Mouse (Mus musculus) heart, postnatal 36 days (tissue): Measurements from ENCODE around the gene Cwc27. TPM values are rescaled to one million over a fixed set of nuclear protein-coding genes. Genes with fewer than 3 reads are reported as not detected.

Experiments
- DNase-seq, 2 experiments: peaks; one replicate each; pipeline ENCODE4 v3.0.0; 2021 to 2022
- intact Hi-C: fragments of 180-260 bp; cut with DNase I; formaldehyde crosslinking; loops from one replicate; pipeline ENCODE4 v1.15.1; 2025
- total RNA-seq, 2 experiments: library from RNA; stranded (reverse); gene quantifications; 2 replicates each; pipeline ENCODE4 v1.2.3; 2021

Cwc27 gene
- total RNA-seq, 2 experiments from 2014 or later = 12.2 to 15.8 TPM

DNA sequence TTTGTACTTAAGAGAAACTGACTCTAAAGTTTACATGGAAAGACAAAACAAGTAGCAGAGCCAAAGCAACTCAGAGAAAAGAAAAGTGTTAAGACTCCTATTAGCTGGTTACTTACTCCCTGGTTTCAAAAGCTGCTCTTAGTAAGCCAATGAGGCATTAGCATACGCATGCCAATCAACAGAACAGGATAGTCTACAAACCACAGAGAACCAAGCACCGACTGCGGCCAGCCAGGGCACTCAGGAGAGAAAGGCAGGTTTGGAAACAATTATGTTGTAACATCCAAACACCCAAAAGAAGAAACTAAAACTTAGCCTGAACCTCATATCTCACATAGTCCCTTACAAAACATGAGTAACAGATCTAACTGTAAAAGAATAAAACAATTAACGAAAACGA, 166.8 kb downstream of the Cwc27 start:
- intact Hi-C loops = no loop called here
- DNase-seq = no peak

DNA sequence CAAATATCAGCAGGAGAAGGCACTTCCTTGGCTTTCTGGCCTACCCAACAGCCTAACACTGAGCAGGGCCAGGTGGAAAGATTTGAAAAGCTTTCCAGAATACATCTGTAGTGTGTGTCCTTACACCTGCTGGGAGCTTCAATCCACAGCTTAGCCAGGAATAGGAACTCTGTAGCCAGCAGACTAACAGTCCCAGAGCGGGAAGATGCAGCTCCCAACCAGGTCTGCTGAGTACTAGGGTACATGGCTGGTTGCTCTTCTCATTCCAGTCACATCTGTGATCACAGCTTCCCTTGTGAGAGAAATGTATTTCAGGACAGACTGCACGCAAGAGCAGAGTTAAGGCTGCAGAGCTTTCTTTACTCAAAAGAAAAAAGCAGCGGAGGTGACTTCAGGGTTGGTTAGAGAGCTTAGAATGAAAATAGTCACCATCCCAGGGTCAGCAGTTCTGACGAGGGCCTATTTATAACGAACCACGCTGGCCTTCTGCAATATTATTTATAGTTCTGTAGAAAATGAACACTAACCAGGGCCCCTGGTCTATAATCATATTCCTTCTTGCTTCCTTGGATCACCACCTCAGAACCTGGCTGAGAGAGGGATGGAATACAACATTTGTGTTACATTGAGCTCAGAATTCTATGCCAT, 171.0 kb downstream of the Cwc27 start:
- DNase-seq = no peak
- intact Hi-C loops = loop anchor here (2.0 kb wide), 1 partner anchor 13 kb away; no protein-coding TSS in a partner anchor

DNA sequence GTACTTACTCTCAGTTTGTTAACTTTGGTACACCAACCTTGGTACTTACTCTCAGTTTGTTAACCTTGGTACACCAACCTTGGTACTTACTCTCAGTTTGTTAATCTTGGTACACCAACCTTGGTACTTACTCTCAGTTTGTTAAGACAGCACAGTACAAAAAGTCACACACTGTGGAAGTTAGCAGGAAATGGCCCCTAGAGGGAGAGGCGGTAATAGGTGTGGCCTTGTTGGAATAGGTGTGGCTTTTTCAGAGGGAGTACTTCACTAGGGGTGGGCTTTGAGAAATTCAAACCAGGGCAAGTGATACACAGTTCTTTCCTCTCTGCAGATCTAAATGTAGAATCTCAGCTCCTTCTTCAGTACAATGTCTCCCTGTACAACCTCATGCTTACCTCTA, 172.8 kb downstream of the Cwc27 start:
- intact Hi-C loops = no loop called here
- DNase-seq = no peak

DNA sequence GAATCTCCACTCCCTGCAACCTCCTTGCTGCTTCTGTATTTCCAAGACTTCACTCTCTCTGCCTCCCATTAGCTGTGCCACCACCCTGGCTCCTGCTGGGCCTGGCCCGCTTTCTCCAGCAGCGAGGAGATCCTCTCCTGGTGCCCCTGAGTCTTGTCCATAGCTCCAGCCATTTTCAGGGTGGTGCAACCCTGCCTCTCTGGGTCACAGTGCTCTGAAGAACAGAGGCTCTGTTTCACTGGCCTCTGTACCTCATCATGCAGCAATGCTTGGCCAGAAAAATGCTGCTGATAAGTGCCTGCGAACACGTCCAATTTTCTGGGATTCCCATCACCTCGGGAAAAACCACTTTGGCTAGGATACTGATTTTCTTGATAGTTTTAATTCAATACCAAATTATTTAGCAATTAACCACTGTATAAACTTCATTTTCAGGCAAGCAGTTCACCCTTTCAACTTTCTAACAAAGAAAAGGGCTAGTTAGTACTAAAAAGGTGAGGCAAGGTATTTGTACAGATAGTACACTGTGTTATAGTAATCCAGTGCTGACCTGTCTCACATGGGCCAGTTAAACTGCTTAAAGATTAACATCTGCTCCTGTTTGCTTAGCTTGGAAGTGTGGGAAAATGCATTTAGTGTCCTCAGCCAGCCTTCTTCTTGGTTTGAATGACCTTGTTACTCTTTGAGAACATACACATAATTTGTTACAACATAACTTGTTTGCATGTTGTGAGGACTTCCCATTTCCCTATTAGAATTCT, 176.1 kb downstream of the Cwc27 start:
- no peak for DNase-seq
- intact Hi-C loops = no loop called here

DNA sequence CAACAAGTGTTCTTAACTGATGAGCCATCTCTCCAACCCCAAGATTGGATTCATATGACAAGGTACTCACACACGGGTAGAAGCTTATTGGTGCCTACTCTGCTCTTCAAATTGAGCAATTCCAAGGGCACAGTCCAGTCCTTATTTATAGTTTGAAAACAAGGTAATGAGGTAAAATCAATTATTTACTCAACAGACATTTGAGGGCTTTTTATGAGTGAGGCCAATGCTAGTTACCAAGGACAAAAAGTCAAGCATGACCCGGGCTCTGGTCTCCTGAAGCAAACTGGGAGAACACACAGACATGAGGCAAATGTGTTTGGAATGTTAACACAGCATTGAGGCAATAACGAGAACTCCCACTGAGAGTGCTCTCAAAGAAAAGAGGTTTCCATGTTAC, 178.0 kb downstream of the Cwc27 start:
- intact Hi-C loops = no loop called here
- no peak for DNase-seq

DNA sequence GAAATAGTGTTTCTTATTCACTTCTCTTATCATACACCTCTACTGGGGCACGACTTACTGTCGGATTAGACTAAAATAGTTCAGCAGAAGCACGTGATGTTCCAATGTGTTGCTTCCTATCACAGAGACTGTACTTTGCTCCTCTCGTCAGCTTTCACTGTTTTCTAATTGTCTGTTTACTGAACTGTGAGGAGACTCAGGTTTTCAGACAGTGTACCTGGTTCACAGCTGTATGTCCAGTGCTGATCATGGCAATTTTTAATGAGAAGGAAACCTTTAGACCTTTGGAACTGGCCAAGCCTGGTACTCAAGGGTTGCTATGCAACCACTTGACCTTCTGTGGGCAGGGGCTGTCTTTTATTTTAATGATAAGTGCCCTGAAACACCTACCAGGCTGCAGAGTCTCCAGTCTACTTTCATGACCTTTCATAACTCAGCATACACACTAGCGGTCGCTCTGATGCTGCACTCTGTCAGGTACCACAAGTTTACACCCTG, 180.9 kb downstream of the Cwc27 start:
- intact Hi-C loops = no loop called here
- no peak for DNase-seq

DNA sequence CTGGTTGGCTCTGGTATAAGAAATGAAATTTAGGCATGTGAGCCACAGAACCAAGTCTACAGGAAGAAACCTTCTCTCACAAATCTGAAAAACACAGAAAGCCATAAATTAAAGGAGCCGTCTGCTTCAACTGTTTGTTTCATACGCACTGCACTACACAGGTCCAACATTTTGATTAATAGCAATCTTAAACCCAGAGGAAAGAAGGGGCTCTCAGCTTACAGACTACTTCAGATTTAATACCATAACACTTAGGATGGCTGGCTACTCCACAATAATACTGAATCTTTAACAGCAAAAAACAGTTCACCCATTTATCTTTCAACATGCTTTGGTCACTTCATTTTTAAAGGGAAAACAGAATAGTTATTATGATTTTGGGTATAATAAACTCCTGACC, 182.2 kb downstream of the Cwc27 start:
- no peak for DNase-seq
- intact Hi-C loops = no loop called here

DNA sequence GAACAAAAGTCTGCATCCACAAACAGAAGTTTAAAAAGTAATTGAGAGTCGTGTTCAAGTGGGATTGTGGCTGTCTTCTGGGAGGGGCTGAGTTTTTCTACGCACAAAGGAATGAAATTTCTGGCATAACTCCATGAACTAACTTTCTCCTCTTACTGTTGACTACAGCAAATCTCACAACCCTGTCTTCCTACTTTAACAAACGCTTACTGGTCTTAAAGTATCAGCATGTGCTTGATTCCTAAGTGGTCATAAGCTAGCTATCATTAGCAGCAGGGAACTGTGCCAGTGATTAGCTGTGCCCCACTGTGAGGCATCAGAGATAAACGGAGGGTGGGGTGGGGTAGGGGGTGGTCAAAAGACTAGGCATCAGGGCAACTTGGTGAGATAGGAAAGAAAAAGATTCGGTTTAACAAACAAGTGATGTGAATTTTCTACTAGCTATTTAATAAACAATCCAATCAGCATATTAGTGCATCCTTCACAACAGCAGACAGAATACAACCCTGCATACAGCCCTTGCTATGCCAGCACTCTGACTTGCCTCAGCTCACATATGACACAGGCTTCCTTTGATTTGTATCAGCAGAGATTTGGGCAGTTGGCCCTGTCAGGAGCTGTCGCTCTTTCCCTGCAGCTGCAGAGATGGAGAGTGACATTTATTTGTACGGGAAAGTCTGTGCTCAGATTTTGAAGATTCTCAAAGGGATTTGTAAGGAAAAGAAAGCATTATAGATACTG, 184.3 kb downstream of the Cwc27 start:
- intact Hi-C loops = loop anchor here (2.0 kb wide), 1 partner anchor 14 kb away; no protein-coding TSS in a partner anchor
- no peak for DNase-seq

DNA sequence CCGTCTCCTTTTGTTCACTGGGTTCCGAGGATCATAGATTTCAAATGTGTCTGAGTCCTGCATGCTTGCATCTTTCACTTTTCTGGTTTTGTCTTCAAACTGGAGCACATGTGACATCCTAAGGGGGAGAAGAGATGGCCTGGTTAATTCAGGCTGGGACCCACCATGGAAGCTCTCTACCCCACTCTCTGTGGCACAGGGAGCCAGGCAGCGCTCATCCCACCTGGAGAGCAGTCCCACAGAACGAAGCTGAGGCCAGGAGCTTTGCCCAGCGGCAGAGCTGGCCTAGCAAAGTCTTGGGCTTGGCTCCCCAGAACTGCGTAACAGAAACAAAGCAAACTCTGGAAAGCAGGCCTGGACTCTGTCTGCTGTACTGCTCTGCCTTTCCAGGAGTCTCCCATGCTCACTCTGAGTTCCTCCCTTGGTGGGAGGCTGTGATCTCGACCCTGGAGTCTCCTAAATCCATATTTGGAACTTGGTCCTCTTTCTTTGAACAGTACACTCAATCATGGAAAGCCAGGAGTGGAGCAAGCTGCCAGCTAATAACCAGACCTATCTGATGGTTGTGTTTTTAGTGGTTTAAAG, 185.2 kb downstream of the Cwc27 start:
- DNase-seq = no peak
- intact Hi-C loops = loop anchor here (2.0 kb wide), 1 partner anchor 15 kb away; no protein-coding TSS in a partner anchor

DNA sequence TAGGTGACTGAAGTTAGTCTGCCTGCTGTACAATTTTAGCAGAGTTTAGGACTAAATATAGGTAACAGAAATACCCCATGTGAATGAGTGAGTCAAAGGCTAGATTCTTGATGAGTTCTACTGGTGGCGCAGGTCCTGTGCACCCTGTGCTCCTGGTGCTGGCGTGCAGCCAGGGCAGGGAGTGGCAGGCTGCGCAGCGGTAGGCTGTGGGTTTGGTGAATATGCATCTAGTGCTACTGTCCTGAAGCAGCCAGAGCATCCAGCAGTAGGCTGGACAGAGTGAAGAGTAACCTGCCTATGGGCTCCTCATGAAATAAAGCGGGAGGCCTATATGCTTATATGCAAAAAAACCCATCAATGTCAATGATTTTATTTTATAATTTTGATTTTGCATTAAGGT, 186.1 kb downstream of the Cwc27 start:
- intact Hi-C loops = no loop called here
- no peak for DNase-seq

DNA sequence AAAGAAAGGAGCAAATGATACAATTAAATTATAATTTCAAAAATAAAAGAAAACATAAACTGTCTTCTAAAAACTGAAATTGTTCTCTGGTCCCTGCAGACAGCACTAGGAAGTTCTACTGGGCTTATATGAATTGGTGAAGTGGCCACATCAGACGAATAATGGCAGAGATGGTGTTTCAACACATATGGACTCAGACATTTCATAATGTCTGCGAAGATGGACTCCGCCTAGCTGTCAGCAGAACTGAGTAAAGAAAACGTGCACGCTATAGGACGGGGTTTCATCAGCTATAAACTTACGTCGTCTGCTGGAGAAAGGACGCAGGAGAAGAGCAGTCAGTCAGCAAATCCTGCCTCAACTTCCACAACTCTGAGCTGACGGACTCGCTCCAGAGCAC, 187.3 kb downstream of the Cwc27 start:
- intact Hi-C loops = no loop called here
- no peak for DNase-seq

DNA sequence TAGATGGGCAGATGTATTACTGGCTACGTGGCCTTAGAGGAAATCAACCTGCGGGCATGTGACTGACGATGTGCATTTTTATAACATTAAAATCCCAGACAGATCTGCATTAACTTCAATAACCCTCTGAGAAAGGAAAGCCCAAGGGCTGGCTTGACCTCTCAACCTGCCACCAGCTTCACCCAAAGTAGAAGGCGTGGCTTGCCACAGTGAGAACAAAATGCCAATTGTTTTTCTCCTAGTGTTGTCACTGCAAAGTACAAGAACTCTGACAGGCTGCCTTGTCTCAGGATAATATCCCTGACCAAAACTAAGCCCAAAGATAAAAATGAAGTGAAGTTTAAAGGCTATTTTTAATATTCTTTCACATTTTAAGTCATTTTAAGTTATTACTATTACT, 188.9 kb downstream of the Cwc27 start:
- intact Hi-C loops = no loop called here
- DNase-seq = no peak

DNA sequence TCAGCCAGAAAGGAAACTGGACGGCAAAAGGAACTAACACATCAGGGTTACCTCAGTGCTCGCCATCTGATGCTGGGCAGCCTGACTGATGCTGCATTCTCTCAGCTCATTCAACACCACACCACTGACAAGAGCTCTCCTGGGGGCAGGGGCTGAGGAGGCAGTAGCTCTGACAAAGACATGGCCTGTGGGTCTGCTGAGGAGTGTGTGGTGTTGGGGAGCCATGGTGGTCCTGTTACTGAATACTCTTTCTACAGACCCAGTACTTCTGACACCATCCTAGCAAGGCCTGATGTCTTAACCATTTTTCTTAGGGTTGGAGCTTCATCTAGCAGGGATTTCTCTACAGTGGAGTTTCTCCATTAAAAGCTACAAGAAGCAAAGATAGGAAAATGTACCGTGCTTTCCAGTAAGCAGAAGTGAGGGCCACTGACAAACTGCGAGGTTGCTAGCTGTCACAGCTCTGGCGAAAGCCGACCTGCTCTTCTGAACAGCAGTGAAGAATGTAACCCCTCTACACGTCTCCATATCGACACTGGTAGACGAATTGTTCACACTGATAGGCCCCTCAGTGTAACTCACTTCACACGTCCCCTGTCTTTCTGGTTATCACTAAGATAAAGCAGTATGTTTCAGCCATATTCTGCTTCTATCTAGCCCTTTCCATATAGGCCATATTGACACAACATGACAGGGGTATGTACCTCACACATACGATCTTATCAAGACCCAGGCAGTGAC, 189.6 kb downstream of the Cwc27 start:
- DNase-seq = no peak
- intact Hi-C loops = no loop called here

DNA sequence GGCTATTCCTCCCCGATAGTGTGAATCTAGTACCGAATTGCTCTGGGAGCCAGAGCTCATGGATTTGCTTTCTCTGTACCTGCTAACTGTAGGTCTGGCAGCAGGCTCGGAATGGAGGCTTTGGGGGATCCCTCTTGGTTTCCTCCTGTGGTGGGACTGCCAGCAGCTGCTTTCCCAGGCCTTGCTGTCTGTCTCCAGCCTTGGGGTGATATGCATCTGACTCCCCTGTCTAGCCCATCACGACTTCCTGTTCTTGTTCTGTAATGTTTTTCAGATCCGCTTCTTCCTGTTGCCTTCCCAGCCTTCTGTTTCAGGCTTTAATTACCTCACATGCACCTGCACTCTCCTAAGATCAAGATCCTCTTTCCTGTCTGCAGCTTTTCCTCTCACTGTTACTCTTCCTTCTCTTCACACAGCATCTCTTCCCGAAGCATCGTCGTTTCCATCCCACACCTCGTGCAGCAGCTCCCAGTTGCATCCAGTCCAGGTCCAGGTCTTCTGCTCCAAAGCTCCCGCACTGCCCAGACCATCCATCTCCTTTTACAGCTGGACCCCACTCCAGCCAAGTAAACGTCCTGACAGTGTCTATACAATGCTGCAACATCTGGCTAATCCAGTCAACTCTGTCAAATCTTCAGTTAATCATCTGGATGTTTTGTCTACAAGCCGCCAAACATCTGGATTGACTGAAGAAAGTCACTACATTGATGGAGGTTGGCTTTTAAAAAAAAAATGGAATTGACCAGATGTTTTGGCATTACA, 193.6 kb downstream of the Cwc27 start:
- intact Hi-C loops = no loop called here
- no peak for DNase-seq

DNA sequence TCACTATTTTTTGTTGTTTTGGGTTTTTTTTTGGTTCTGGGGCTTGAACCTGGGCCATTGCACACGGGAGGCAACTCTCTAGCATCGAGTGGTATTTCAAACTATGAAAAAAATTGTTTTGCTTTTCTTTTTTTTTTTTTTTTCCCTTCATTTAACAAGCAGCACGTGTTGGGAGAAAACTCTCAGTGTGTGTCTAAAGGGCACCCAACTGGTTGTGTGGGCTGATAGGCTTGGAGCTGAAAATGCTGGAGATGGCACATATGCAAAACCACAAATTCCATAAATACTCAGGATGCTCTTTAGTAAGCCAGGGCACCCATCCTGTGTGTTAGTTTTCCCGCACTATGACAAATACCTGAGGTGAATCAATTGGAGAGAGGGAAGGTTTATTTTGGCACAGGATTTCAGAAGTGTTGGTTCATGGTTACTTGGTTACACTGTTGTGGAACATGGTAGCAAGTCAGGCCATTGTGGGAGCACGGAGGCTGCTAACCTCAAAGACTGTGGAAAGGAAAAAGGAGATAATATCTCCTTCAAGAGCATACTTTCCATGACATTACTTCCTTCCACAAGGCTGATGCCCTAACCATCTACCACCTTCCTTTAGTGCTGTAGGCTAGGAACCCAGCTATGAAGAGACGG, 194.7 kb downstream of the Cwc27 start:
- intact Hi-C loops = no loop called here
- no peak for DNase-seq

DNA sequence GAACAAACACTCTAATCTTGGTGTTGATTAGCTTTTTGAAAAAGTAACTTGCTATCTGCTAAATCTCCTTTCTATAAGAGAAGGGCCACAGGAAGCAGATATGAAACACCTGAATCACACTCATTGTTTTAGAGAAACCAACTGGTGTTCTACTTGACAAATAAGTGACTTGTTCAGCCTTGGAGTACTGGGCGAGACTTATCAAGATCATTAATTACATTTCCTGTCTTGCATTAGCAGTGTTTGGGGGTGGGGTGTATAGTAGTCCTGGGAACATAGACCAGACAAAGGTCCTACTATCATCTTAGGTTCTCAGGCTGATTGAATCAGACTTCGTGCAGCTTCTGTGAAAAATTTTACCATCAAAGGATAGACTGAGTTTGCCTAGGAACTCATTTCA, 196.5 kb downstream of the Cwc27 start:
- intact Hi-C loops = no loop called here
- no peak for DNase-seq

DNA sequence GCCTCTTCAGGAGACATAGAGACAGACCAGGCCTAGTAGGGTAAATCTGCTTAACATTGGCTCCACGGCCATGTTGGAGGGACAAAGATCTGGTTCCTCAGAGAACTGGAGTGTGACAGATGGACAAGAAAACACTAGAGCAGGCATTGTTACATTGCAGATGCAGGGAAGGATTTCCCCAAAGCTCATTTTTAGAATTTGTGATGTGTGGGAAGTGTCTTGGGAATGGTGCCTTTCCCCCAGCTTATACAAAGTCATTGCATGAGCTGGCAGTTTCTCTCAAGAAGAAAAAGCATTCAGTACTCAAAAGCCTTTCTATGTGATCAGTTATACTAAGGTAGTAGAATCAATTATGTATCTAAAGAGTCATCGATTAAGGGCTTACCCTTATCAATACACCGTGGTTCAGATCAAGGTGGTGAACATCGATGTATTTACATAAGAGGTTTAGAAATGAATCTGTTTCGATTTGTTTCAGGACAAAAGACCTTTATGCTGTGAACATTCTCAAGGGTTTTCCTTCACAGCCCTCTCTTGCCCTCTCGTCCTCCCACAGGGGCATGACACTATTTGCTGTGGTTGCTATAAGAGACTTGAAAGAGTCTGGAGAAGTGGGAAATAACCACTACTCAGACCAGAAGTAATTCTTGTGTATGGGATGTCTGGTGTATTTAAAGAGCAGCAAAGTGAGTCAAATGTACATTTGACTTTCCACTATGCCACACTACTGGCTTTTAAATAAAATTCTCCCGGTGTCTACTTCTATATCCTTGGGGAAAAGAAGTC, 197.2 kb downstream of the Cwc27 start:
- no peak for DNase-seq
- intact Hi-C loops = no loop called here

DNA sequence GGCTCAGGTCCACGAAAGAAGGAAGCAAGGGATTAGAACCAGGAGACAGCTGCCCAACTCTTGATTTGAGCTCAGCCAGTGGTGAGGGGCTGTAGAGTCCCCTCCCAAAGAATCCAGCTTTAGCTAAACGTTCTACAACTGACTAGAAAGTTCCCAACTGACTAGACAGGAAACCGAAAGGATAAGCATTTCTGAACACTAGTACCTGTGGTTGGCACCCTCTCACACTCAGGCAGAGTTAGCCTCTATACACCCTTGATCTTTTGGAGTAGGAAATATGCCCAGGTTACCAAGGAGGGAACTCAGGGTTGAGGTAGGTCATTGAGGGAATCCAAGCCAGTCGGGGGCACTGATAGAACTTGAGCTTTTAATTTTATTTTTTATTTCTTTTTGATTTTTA, 199.7 kb downstream of the Cwc27 start:
- DNase-seq = no peak
- intact Hi-C loops = no loop called here
